Mouse (Mus musculus): ENCODE results near the gene Eps8l2. TPM values are rescaled to one million over a fixed set of nuclear protein-coding genes. Genes with fewer than 3 reads are reported as not detected.
"Not testable (repeated sequence)": the region's sequence is repeated elsewhere in the genome, so short reads cannot be mapped to it uniquely, and the experiment has no call there.

Eps8l2 gene
- total RNA-seq, 2 experiments from 2014 or later, result 1.8 to 3.3 TPM

- intact Hi-C loops (cut with DNase I; ENCODE audit: low total_unique reads), result no loop called here
- peak; percentile 97 for DNase-seq
These were observed 53.2 kb downstream of the Eps8l2 start, which contains the start of gene Taldo1 for GRCm38 (mm10) chr7:141391625-141392551. Gene Taldo1 (plus strand): TSS chr7:141392199.

GRCm38 (mm10) chr7:141392552-141393222, 54.0 kb downstream of the Eps8l2 start:
- DNase-seq, result no peak
- intact Hi-C loops (cut with DNase I; ENCODE audit: low total_unique reads), result no loop called here

- intact Hi-C loops (cut with DNase I; ENCODE audit: low total_unique reads), result no loop called here
- no peak for DNase-seq
These were observed 55.5 kb downstream of the Eps8l2 start for GRCm38 (mm10) chr7:141394158-141394557.

GRCm38 (mm10) chr7:141394771-141395170, 56.1 kb downstream of the Eps8l2 start:
- peak; percentile 63 for DNase-seq
- intact Hi-C loops (cut with DNase I; ENCODE audit: low total_unique reads), result no loop called here

- intact Hi-C loops (cut with DNase I; ENCODE audit: low total_unique reads), result no loop called here
- DNase-seq, result no peak
These were observed 56.7 kb downstream of the Eps8l2 start for GRCm38 (mm10) chr7:141395348-141395747.

GRCm38 (mm10) chr7:141403305-141403704, 64.6 kb downstream of the Eps8l2 start:
- DNase-seq, result peak; percentile 57
- intact Hi-C loops (cut with DNase I; ENCODE audit: low total_unique reads), result loop anchor here (10.0 kb wide), 1 partner anchor 121 kb away; no protein-coding TSS in a partner anchor

- intact Hi-C loops (cut with DNase I; ENCODE audit: low total_unique reads), result loop anchor here (5.0 to 10.0 kb wide), 2 partner anchors 37 to 119 kb away; partner anchors contain the start of gene Pidd1
- no peak for DNase-seq
These were observed 66.8 kb downstream of the Eps8l2 start for GRCm38 (mm10) chr7:141405466-141405865.

GRCm38 (mm10) chr7:141407670-141408069, 69.0 kb downstream of the Eps8l2 start:
- intact Hi-C loops (cut with DNase I; ENCODE audit: low total_unique reads), result loop anchor here (5.0 to 10.0 kb wide), 2 partner anchors 35 to 117 kb away; partner anchors contain the start of gene Pidd1
- not testable (repeated sequence) for DNase-seq

- intact Hi-C loops (cut with DNase I; ENCODE audit: low total_unique reads), result loop anchor here (5.0 to 10.0 kb wide), 2 partner anchors 33 to 116 kb away; partner anchors contain the start of gene Pidd1
- DNase-seq, result peak; percentile 84
These were observed 70.2 kb downstream of the Eps8l2 start for GRCm38 (mm10) chr7:141408833-141409232.

- intact Hi-C loops (cut with DNase I; ENCODE audit: low total_unique reads), result no loop called here
These were observed 72.0 kb downstream of the Eps8l2 start for GRCm38 (mm10) chr7:141410631-141411030.

GRCm38 (mm10) chr7:141411667-141412066, 73.0 kb downstream of the Eps8l2 start:
- intact Hi-C loops (cut with DNase I; ENCODE audit: low total_unique reads), result no loop called here
- no peak for DNase-seq

More at GRCm38 (mm10) chr7:141410631-141411030, 72.0 kb downstream of the Eps8l2 start:
- DNase-seq, result no peak

Other genes with a start within 250 kb of the Eps8l2 start
- gene Sigirr, start 238.3 kb upstream of the Eps8l2 start, total RNA-seq (2021), result 1 to 10 TPM; 2.8 to 3.2 TPM
- gene Ano9, start 221.1 kb upstream of the Eps8l2 start, total RNA-seq (2021), result not detected
- 10 to 100 TPM; 15.5 to 21.9 TPM for gene Ptdss2, start 216.5 kb upstream of the Eps8l2 start, total RNA-seq (2021)
- gene Rnh1, start 166.0 kb upstream of the Eps8l2 start, total RNA-seq (2021), result 10 to 100 TPM; 48.4 to 50.3 TPM
- gene Hras, start 144.9 kb upstream of the Eps8l2 start, total RNA-seq (2021), result 100 to 1,000 TPM; 193 to 209 TPM
- 1 to 10 TPM; 2.2 to 2.4 TPM for gene Lrrc56, start 144.7 kb upstream of the Eps8l2 start, total RNA-seq (2021)
- not detected for gene Lmntd2, start 124.8 kb upstream of the Eps8l2 start, total RNA-seq (2021)
- gene Rassf7, start 123.0 kb upstream of the Eps8l2 start, total RNA-seq (2021), result 1 to 10 TPM in 1 of 2 experiments, under 1 TPM in 1; 0.62 to 1.2 TPM
- 10 to 100 TPM; 23.2 to 24.4 TPM for gene Phrf1, start 110.1 kb upstream of the Eps8l2 start, total RNA-seq (2021)
- gene Irf7, start 72.4 kb upstream of the Eps8l2 start, total RNA-seq (2021), result 1 to 10 TPM in 1 of 2 experiments, under 1 TPM in 1; 0.82 to 1.1 TPM
- gene Cdhr5, start 62.1 kb upstream of the Eps8l2 start, total RNA-seq (2021), result under 1 TPM; 0.44 to 0.59 TPM
- 1 to 10 TPM in 1 of 2 experiments, under 1 TPM in 1; 0.92 to 1.0 TPM for gene Sct, start 59.7 kb upstream of the Eps8l2 start, total RNA-seq (2021)
- gene Drd4, start 46.9 kb upstream of the Eps8l2 start, total RNA-seq (2021), result under 1 TPM; 0.31 to 0.33 TPM
- 10 to 100 TPM; 15.5 to 18.9 TPM for gene Deaf1, start 11.2 kb upstream of the Eps8l2 start, total RNA-seq (2021)
- gene Tmem80, start 11.1 kb upstream of the Eps8l2 start, total RNA-seq (2021), result 10 to 100 TPM in 1 of 2 experiments, 1 to 10 TPM in 1; 9.1 to 11.1 TPM
- 100 to 1,000 TPM; 101 to 109 TPM for gene Taldo1, start 53.3 kb downstream of the Eps8l2 start, total RNA-seq (2021)
- gene Gatd1, start 75.3 kb downstream of the Eps8l2 start, total RNA-seq (2021), result 1 to 10 TPM; 6.2 to 9.6 TPM
- gene Cend1, start 90.6 kb downstream of the Eps8l2 start, total RNA-seq (2021), result under 1 TPM; 0.47 to 0.82 TPM
- 10 to 100 TPM; 14.8 to 32.4 TPM for gene Slc25a22, start 99.0 kb downstream of the Eps8l2 start, total RNA-seq (2021)
- under 1 TPM; 0.55 to 0.75 TPM for gene Pidd1, start 105.1 kb downstream of the Eps8l2 start, total RNA-seq (2021)
- 100 to 1,000 TPM; 730 to 819 TPM for gene Rplp2, start 108.5 kb downstream of the Eps8l2 start, total RNA-seq (2021)
- 100 to 1,000 TPM; 188 to 332 TPM for gene Pnpla2, start 116.3 kb downstream of the Eps8l2 start, total RNA-seq (2021)
- gene Cracr2b, start 122.2 kb downstream of the Eps8l2 start, total RNA-seq (2021), result 10 to 100 TPM in 1 of 2 experiments, 1 to 10 TPM in 1; 6.5 to 14.3 TPM
- 10 to 100 TPM; 79.8 to 82.0 TPM for gene Cd151, start 128.5 kb downstream of the Eps8l2 start, total RNA-seq (2021)
- 10 to 100 TPM; 47.7 to 49.8 TPM for gene Polr2l, start 136.3 kb downstream of the Eps8l2 start, total RNA-seq (2021)
- gene Tspan4, start 136.4 kb downstream of the Eps8l2 start, total RNA-seq (2021), result 10 to 100 TPM; 15.3 TPM
- gene Chid1, start 201.0 kb downstream of the Eps8l2 start, total RNA-seq (2021), result 10 to 100 TPM; 19.5 to 23.0 TPM
- 10 to 100 TPM; 37.2 to 41.6 TPM for gene Ap2a2, start 223.3 kb downstream of the Eps8l2 start, total RNA-seq (2021)

Data from gastrocnemius, postnatal 14 days (tissue).